Mouse (Mus musculus) hindbrain, postnatal 0 days (tissue): Measurements from ENCODE around the gene Col23a1. TPM values are rescaled to one million over a fixed set of nuclear protein-coding genes. Genes with fewer than 3 reads are reported as not detected.
"Not testable (repeated sequence)": the region's sequence is repeated elsewhere in the genome, so short reads cannot be mapped to it uniquely, and the experiment has no call there.

Experiments
- ATAC-seq: fragments of 200-750 bp; cut with Nextera tagmentation; 2 replicates; pipeline ENCODE4 v1.8.0; 2017; ENCODE audit warnings: mild to moderate bottlenecking, moderate TSS enrichment, moderate library complexity
- DNase-seq: peaks from one replicate; pipeline ENCODE4 v3.0.0-alpha.2; 2015; ENCODE audit warnings: low spot score
- H3K27ac ChIP-seq: fragments of 300-500 bp; sonication (generic); 2 replicates; pipeline ENCODE4 v1.5.1; 2014; ENCODE audit warnings: mild to moderate bottlenecking
- H3K27me3 ChIP-seq: fragments of 300-500 bp; sonication (generic); 2 replicates; pipeline ENCODE4 v1.6.1; 2014; ENCODE audit warnings: low read length, mixed read lengths; ENCODE audit not compliant: insufficient read depth
- H3K36me3 ChIP-seq: fragments of 300-500 bp; sonication (generic); 2 replicates; pipeline ENCODE4 v1.6.1; 2014; ENCODE audit warnings: low read length, mixed read lengths; ENCODE audit not compliant: insufficient read depth
- H3K4me1 ChIP-seq: fragments of 300-500 bp; sonication (generic); 2 replicates; pipeline ENCODE4 v1.6.1; 2014; ENCODE audit warnings: antibody characterized with exemption, low read length, mixed read lengths; ENCODE audit not compliant: insufficient read depth
- H3K4me2 ChIP-seq: fragments of 300-500 bp; sonication (generic); 2 replicates; pipeline ENCODE4 v1.6.1; 2014; ENCODE audit warnings: low read depth, mild to moderate bottlenecking, low read length, moderate library complexity, mixed read lengths
- H3K4me3 ChIP-seq: fragments of 300-500 bp; sonication (generic); 2 replicates; pipeline ENCODE4 v1.5.1; 2014; ENCODE audit warnings: low read length
- H3K9ac ChIP-seq: fragments of 300-500 bp; sonication (generic); replicated peaks from 2 replicates; pipeline ENCODE4 v1.6.1; 2014; ENCODE audit warnings: mild to moderate bottlenecking, low read length, moderate library complexity, mixed read lengths
- H3K9me3 ChIP-seq: fragments of 300-500 bp; sonication (generic); 2 replicates; pipeline ENCODE4 v1.6.1; 2016; ENCODE audit warnings: low read length, mixed read lengths
- CTCF ChIP-seq: IDR thresholded peaks from 2 replicates; pipeline ENCODE4 v1.5.1; 2016; ENCODE audit warnings: antibody characterized with exemption, control low read depth, low read depth
- WGBS: fragments of 180-500 bp; shearing (Covaris S2); extraction: QIAGEN DNeasy Blood & Tissue Kit; methylation state at CpG from one replicate; pipeline ENCODE4 v1.1.7; 2014; 5-methylcytosine and 5-hydroxymethylcytosine counted together
- polyA plus RNA-seq: library from polyadenylated mRNA; unstranded; fragments of >200 nt; fragmentation: Nextera tagmentation; extraction: Ambion mirVana; gene quantifications from 2 replicates; pipeline ENCODE4 v1.2.1, GENCODE M21; 2015
- total RNA-seq: library from RNA; depleted of rRNA; stranded (reverse); fragments of >200 nt; gene quantifications from 2 replicates; pipeline ENCODE4 v1.2.3, GENCODE M21; 2014

The Col23a1 gene
- total and polyA plus RNA-seq, 2 experiments from 2014 or later = 9.5 to 17.7 TPM

DNA sequence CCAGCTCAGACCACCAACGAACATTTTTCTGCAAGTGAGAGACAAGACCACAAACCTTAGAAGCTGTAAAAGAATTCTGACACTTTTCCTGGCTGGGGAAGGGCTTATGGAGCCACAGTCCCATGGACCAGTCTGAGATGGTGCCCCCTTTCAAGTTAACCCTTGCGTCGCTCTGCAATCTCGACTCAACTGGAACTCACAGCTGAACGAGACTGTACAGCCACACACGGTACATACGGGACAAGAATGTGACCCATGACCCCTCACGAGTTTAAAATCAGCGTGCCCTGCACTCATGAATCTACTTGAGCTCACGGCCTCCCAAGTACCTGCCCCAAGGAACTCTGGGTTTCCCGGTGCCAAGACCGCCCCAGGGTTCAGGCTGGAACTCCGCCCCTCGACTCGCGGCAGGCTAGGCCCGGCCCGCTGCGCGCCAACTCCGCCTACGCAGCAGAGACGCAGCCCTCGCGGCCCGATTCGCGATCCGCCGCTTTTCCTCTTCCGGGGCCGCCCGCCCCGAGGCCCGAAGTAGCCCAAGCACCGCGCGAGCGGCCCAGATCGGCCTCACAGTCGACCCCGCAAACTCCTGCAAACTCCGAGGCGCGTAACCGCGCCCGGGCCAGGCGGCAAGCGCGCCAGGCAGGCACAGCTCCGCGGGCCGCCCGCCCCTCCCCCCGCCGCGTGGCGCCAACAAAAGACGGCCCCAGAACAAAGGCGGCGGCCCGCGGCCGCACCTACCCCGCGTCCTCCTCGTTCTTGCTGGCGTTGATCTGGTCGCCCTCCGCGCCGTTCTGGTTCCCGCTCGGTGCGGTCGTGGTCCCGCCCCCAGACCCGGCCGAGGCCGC, 316.1 kb downstream of the Col23a1 start:
- no peaks in the 10 kb centered on the region for H3K27me3 ChIP-seq
- peak; percentile 47 for ATAC-seq
- H3K27ac ChIP-seq = peak overlapping the region; percentile 96
- H3K9me3 ChIP-seq = no peaks in the 10 kb centered on the region
- TF ChIP-seq CTCF = no peak
- peak; percentile 87 for DNase-seq
- under 1% methylated on average over 71 of the region's 81 CpGs for WGBS
- peak overlapping the region; percentile 96 for H3K9ac ChIP-seq
- H3K4me1 ChIP-seq = no peaks in the 10 kb centered on the region
- peaks cover 37% of the 10 kb centered on the region for H3K36me3 ChIP-seq
- H3K4me2 ChIP-seq = peak overlapping the region; percentile 82
- H3K4me3 ChIP-seq = peak overlapping the region; percentile 99

DNA sequence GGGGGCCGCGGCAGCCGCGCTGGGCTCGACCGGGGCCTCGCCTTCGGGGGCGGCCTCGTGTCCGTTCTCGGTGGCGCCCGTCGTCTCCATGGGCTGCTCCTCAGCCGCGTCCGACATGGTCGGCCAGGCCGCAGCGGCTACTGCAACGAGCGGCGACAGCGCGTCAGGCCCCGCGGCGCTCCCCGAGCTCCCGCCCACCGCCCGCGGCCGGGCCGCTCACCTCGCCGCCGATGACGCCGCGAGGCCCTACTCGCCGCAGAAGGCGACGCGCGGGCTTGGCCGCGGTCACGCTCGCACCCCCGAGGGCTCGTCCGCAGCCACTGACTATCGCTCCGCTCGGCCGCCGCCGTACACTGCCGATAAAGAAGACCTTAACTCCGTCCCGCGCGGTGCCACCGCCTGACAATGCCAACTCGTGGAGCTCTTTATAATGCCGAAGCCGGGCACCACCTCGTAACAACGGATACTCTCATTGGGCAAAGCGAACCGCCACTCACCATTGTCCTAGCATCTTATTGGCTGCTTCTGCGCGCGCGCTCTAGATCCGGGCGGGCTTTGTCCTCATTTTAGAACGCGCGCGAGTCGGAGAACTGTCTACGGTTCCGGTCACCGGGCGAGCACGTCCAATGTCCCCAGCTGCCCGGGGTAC, 316.9 kb downstream of the Col23a1 start, which contains the start of gene Hnrnpab:
Gene Hnrnpab, minus strand, starts transcription at position 401 of the 649 bp plus-strand sequence.
- Histone ChIP-seq H3K4me3 (peak within 1 kb of the TSS; percentile 99), H3K36me3 (peaks cover 29% of the 10 kb centered on the region), H3K27ac (peak within 1 kb of the TSS; percentile 96), H3K9me3 (no peaks in the 10 kb centered on the region), H3K4me2 (peak within 1 kb of the TSS; percentile 82), H3K27me3 (no peaks in the 10 kb centered on the region), H3K9ac (peak within 1 kb of the TSS; percentile 96), H3K4me1 (no peaks in the 10 kb centered on the region)
- no peak for TF ChIP-seq CTCF
- WGBS = under 1% methylated on average over 82 of the region's 91 CpGs
- DNase-seq (peak; percentile 99), ATAC-seq (peak; percentile 97)

DNA sequence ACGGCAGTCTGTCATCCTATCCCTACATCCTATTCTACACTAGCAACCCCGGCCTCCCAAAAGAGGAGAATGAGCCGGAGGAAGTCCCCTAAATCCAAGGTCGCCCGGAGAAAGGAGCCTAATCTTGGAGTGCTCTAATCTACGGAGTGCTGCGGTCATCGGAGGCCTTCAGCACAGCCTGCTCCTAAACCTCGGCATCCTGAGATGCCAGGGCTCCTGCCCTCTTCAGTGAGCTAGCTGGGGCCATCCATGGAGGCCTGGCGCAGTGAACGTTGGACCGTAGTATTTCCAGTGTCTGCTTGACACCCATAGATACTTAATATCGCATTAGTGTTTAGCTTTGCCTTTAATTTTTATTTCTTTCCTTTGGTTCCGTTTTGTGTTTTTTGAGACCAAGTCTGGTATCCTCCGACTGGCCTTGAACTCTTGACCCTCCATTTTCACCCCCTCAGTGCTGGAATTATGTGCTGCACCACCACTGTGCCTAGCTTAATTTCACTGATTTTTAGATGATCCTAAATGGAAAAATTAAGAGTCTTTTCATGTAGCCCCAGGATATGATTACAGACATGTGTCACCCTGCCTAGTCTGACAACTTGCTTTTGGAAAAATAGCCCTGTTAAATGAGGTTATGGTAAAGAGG, 317.5 kb downstream of the Col23a1 start:
- ATAC-seq = peak; percentile 62; the same call in 1 of the 2 replicates
- H3K4me3 ChIP-seq = peak overlapping the region; percentile 99
- WGBS = 6% methylated on average over 15 of the region's 15 CpGs

DNA sequence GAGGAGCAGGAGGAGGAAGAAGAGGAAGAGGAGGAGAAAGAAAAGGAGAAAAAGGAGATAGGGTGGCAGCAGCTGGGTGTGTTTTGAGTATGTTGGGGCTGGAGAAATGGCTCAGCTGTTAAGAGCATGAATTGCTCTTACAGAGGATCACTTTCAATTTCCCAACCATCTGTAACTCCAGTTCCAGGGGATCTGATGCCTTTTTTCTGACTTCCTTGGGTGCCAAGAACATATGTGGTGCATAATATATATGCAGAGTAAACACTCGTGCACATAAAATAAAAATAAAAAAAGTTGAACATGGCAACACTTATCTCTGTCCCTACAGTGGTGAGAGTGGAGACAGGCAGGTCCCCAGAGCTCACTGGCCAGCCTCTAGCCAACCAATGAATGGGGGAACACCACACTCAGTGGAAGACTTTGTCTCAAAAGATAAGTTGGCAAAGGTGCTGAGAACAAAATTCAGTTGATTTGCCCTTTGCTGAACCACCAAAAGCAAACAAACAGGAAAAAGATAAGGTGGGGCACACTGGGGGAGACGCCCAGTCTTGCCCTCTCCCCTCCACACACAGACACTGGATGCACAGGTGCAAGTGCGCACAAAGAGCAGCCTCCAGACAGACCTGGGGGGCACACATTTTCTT, 319.7 kb downstream of the Col23a1 start:
- no peak for DNase-seq
- H3K9ac ChIP-seq = no peak overlapping the region
- H3K9me3 ChIP-seq = no peaks in the 10 kb centered on the region
- no peak overlapping the region for H3K27ac ChIP-seq
- ATAC-seq = no peak
- TF ChIP-seq CTCF = no peak
- no peaks in the 10 kb centered on the region; the same call in 1 of the 2 replicates for H3K27me3 ChIP-seq
- H3K36me3 ChIP-seq = peaks cover 2% of the 10 kb centered on the region; the same call in 1 of the 2 replicates
- no peak overlapping the region for H3K4me2 ChIP-seq
- 84% methylated on average over 3 of the region's 3 CpGs for WGBS
- H3K4me3 ChIP-seq = no peak overlapping the region
- no peaks in the 10 kb centered on the region for H3K4me1 ChIP-seq

More for the DNA sequence above, 317.5 kb downstream of the Col23a1 start:
- Histone ChIP-seq H3K4me1 (no peaks in the 10 kb centered on the region), H3K4me2 (peak overlapping the region; percentile 82), H3K36me3 (peaks cover 23% of the 10 kb centered on the region), H3K9ac (peak overlapping the region; percentile 96), H3K9me3 (no peaks in the 10 kb centered on the region), H3K27me3 (no peaks in the 10 kb centered on the region), H3K27ac (peak overlapping the region; percentile 96)
- DNase-seq = no peak
- TF ChIP-seq CTCF = no peak

DNA sequence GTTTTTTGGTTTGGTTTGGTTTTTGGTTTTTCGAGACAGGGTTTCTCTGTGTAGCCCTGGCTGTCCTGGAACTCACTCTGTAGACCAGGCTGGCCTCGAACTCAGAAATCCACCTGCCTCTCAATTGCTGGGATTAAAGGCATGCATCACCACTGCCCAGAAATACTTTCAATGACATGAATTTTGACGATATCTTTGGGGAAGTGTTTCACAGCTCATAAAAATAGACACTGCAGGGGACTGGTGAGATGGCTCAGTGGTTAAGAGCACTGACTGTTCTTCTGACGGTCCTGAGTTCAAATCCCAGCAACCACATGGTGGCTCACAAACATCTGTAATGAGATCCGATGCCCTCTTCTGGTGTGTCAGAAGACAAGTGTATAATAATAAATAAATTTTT, 320.2 kb downstream of the Col23a1 start:
- DNase-seq, H3K9ac ChIP-seq, H3K4me2 ChIP-seq, H3K27ac ChIP-seq, H3K4me1 ChIP-seq, H3K4me3 ChIP-seq, H3K36me3 ChIP-seq, H3K27me3 ChIP-seq, ATAC-seq, H3K9me3 ChIP-seq: not testable (repeated sequence)
- WGBS = 85% methylated on average over 5 of the region's 5 CpGs

DNA sequence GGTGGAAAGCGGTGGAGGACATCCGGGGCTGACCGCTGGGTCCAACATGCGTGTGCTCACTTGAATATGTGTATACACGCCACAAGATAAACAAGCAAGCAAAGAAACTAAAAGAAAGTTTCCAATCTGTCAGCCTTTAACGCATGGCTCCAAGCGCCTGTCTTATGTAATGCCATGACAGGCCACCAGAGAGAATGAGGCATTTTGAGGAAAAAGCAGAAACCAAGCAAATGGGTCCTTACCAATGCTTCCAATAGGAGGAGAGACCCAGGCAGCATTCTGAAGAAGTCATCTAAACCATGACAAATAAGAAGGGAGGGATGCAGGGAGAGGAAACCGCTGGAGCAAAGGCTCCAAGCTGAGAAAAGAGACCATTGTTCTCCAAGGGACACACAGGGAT, 324.5 kb downstream of the Col23a1 start:
- no peaks in the 10 kb centered on the region for H3K9me3 ChIP-seq
- WGBS = 81% methylated on average over 8 of the region's 8 CpGs
- no peaks in the 10 kb centered on the region; the same call in 1 of the 2 replicates for H3K27me3 ChIP-seq
- H3K4me1 ChIP-seq = no peaks in the 10 kb centered on the region
- H3K36me3 ChIP-seq = no peaks in the 10 kb centered on the region
- H3K4me3 ChIP-seq = no peak overlapping the region
- ATAC-seq (no peak; the same call in 1 of the 2 replicates), DNase-seq (no peak)
- no peak overlapping the region for H3K4me2 ChIP-seq
- TF ChIP-seq CTCF = no peak
- H3K27ac ChIP-seq = no peak overlapping the region
- no peak overlapping the region for H3K9ac ChIP-seq
